Mouse (Mus musculus) lung, embryonic 14.5 days (tissue): ENCODE measurements at regions not wholly inside any gene's neighbourhood (a gene's known extent, or its start where the extent isn't known, plus 50 kb on each side); places are given as distances from the start of the nearest gene placed in this dataset.
A peak's percentile ranks its signal among the peaks of the same experiment; 100 is the strongest.
"Not testable (repeated sequence)": the region's sequence is repeated elsewhere in the genome, so short reads cannot be mapped to it uniquely, and the experiment has no call there.

Experiments
- ATAC-seq: fragments of 200-750 bp; cut with Nextera tagmentation; 2 replicates; pipeline ENCODE4 v1.8.0; 2017; ENCODE audit warnings: mild to moderate bottlenecking, moderate TSS enrichment, moderate library complexity; ENCODE audit not compliant: insufficient read depth
- DNase-seq: peaks from one replicate; pipeline ENCODE4 v3.0.0-alpha.2; 2015
- H3K27ac ChIP-seq: fragments of 300-500 bp; sonication (generic); 2 replicates; pipeline ENCODE4 v1.5.1; 2014; ENCODE audit warnings: low read depth, mild to moderate bottlenecking, moderate library complexity
- H3K27me3 ChIP-seq: fragments of 300-500 bp; sonication (generic); 2 replicates; pipeline ENCODE4 v1.6.1; 2014; ENCODE audit warnings: low read length, control low read depth; ENCODE audit not compliant: insufficient read depth
- H3K36me3 ChIP-seq: fragments of 300-500 bp; sonication (generic); 2 replicates; pipeline ENCODE4 v1.6.1; 2014; ENCODE audit warnings: control low read depth; ENCODE audit not compliant: insufficient read depth
- H3K4me1 ChIP-seq: fragments of 300-500 bp; sonication (generic); 2 replicates; pipeline ENCODE4 v1.6.1; 2014; ENCODE audit warnings: antibody characterized with exemption, control low read depth; ENCODE audit not compliant: insufficient read depth
- H3K4me2 ChIP-seq: fragments of 300-500 bp; sonication (generic); 2 replicates; pipeline ENCODE4 v1.6.1; 2014; ENCODE audit warnings: mild to moderate bottlenecking
- H3K4me3 ChIP-seq: fragments of 300-500 bp; sonication (generic); 2 replicates; pipeline ENCODE4 v1.5.1; 2014; ENCODE audit warnings: low read depth, low read length
- H3K9ac ChIP-seq: fragments of 300-500 bp; sonication (generic); 2 replicates; pipeline ENCODE4 v1.6.1; 2014
- H3K9me3 ChIP-seq: fragments of 300-500 bp; sonication (generic); 2 replicates; pipeline ENCODE4 v1.6.1; 2016; ENCODE audit warnings: low read depth, low read length, control low read depth
- CTCF ChIP-seq: IDR thresholded peaks from 2 replicates; pipeline ENCODE4 v1.5.1; 2016; ENCODE audit warnings: antibody characterized with exemption, low read depth
- WGBS: fragments of 180-500 bp; shearing (Covaris S2); extraction: QIAGEN DNeasy Blood & Tissue Kit; methylation state at CpG from one replicate; pipeline ENCODE4 v1.1.7; 2014; 5-methylcytosine and 5-hydroxymethylcytosine counted together

GRCm38 (mm10) chr10:25647740-25648139, 111.7 kb upstream of the Smlr1 start:
- 79% methylated on average over 1 of the region's 1 CpGs for WGBS

GRCm38 (mm10) chr10:25643518-25643993, 107.5 kb upstream of the Smlr1 start:
- Histone ChIP-seq H3K9ac (no peak overlapping the region), H3K4me1 (no peaks in the 10 kb centered on the region), H3K27ac (no peak overlapping the region), H3K4me3 (no peak overlapping the region), H3K36me3 (no peaks in the 10 kb centered on the region), H3K4me2 (no peak overlapping the region), H3K27me3 (no peaks in the 10 kb centered on the region), H3K9me3 (no peaks in the 10 kb centered on the region)
- TF ChIP-seq CTCF, result no peak
- ATAC-seq, result no peak
- peak; percentile 48 for DNase-seq
- 23% methylated on average over 3 of the region's 3 CpGs for WGBS

More at GRCm38 (mm10) chr10:25647740-25648139, 111.7 kb upstream of the Smlr1 start:
- Histone ChIP-seq H3K9ac (no peak overlapping the region), H3K9me3 (no peaks in the 10 kb centered on the region), H3K27ac (no peak overlapping the region), H3K36me3 (no peaks in the 10 kb centered on the region), H3K4me2 (no peak overlapping the region), H3K4me3 (no peak overlapping the region), H3K4me1 (no peaks in the 10 kb centered on the region), H3K27me3 (no peaks in the 10 kb centered on the region)
- TF ChIP-seq CTCF, result no peak
- no peak for DNase-seq
- ATAC-seq, result no peak

GRCm38 (mm10) chr10:25642079-25642696, 106.1 kb upstream of the Smlr1 start:
- no peaks in the 10 kb centered on the region for H3K4me1 ChIP-seq
- no peak overlapping the region for H3K27ac ChIP-seq
- ATAC-seq, result no peak
- H3K9me3 ChIP-seq, result no peaks in the 10 kb centered on the region
- no peak for TF ChIP-seq CTCF
- H3K4me2 ChIP-seq, result no peak overlapping the region
- DNase-seq, result no peak
- H3K9ac ChIP-seq, result no peak overlapping the region
- no peaks in the 10 kb centered on the region for H3K36me3 ChIP-seq
- 80% methylated on average over 9 of the region's 9 CpGs for WGBS
- no peaks in the 10 kb centered on the region for H3K27me3 ChIP-seq
- no peak overlapping the region for H3K4me3 ChIP-seq

GRCm38 (mm10) chr10:25633058-25633614, 97.1 kb upstream of the Smlr1 start:
- 65% methylated on average over 4 of the region's 4 CpGs for WGBS

GRCm38 (mm10) chr10:25632306-25632705, 96.2 kb upstream of the Smlr1 start:
- no peak overlapping the region for H3K4me3 ChIP-seq
- no peak for TF ChIP-seq CTCF
- no peaks in the 10 kb centered on the region for H3K9me3 ChIP-seq
- DNase-seq, result no peak
- H3K4me1 ChIP-seq, result no peaks in the 10 kb centered on the region
- H3K36me3 ChIP-seq, result no peaks in the 10 kb centered on the region
- H3K4me2 ChIP-seq, result no peak overlapping the region
- no peak for ATAC-seq
- 85% methylated on average over 7 of the region's 7 CpGs for WGBS
- no peaks in the 10 kb centered on the region for H3K27me3 ChIP-seq
- H3K9ac ChIP-seq, result no peak overlapping the region
- H3K27ac ChIP-seq, result no peak overlapping the region

More at GRCm38 (mm10) chr10:25633058-25633614, 97.1 kb upstream of the Smlr1 start:
- H3K27me3 ChIP-seq, result no peaks in the 10 kb centered on the region
- H3K9ac ChIP-seq, result no peak overlapping the region
- ATAC-seq (no peak), DNase-seq (no peak)
- no peak overlapping the region for H3K4me2 ChIP-seq
- no peak for TF ChIP-seq CTCF
- no peaks in the 10 kb centered on the region for H3K4me1 ChIP-seq
- H3K9me3 ChIP-seq, result no peaks in the 10 kb centered on the region
- H3K36me3 ChIP-seq, result no peaks in the 10 kb centered on the region
- no peak overlapping the region for H3K4me3 ChIP-seq
- no peak overlapping the region for H3K27ac ChIP-seq

GRCm38 (mm10) chr10:25622585-25622984, 86.5 kb upstream of the Smlr1 start:
- no peak for ATAC-seq
- WGBS, result 83% methylated on average over 5 of the region's 5 CpGs
- Histone ChIP-seq H3K9me3 (no peaks in the 10 kb centered on the region), H3K27ac (no peak overlapping the region), H3K36me3 (no peaks in the 10 kb centered on the region), H3K4me3 (no peak overlapping the region), H3K4me2 (no peak overlapping the region), H3K9ac (no peak overlapping the region), H3K27me3 (no peaks in the 10 kb centered on the region), H3K4me1 (0 out of 2 replicates have a peak, but pooled peaks cover 3% of the 10 kb centered on the region)
- no peak for DNase-seq
- TF ChIP-seq CTCF, result no peak

GRCm38 (mm10) chr10:25621747-25622134, 85.7 kb upstream of the Smlr1 start:
- H3K36me3 ChIP-seq, H3K9ac ChIP-seq, DNase-seq, H3K9me3 ChIP-seq, H3K4me1 ChIP-seq, H3K4me3 ChIP-seq, H3K27me3 ChIP-seq: not testable (repeated sequence)
- Histone ChIP-seq H3K4me2 (peak overlapping the region; percentile 37), H3K27ac (peak overlapping the region; percentile 36)
- peak; percentile 35; the same call in 1 of the 2 replicates for ATAC-seq
- WGBS, result 40% methylated on average over 1 of the region's 1 CpGs
